Mouse (Mus musculus) lung, postnatal 25 days (tissue): ENCODE measurements around the gene Stox2.

ENCODE experiments used
- DNase-seq: peaks from one replicate; pipeline ENCODE4 v3.0.0; 2022; ENCODE audit warnings: low spot score

Stox2 gene

DNA sequence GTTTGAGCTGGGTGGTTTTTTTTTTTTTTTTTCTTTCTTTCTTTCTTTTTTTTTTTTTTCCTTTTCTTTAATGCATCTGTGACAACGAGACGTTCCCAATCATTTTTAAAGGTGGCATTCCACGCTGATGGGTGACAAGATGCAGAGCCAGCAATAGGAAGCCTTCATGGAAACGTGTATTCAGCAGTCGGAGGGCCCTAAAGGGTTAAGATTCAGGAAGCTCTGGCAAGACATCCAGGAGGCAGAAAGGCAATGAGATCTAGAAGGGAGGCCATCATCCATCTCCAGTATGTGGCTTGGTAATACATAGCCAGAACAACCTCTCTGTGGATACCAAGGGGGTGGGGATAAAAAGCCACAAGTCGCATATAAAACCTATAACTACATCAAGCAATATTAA, 156.5 kb downstream of the Stox2 start:
- no peak for DNase-seq

DNA sequence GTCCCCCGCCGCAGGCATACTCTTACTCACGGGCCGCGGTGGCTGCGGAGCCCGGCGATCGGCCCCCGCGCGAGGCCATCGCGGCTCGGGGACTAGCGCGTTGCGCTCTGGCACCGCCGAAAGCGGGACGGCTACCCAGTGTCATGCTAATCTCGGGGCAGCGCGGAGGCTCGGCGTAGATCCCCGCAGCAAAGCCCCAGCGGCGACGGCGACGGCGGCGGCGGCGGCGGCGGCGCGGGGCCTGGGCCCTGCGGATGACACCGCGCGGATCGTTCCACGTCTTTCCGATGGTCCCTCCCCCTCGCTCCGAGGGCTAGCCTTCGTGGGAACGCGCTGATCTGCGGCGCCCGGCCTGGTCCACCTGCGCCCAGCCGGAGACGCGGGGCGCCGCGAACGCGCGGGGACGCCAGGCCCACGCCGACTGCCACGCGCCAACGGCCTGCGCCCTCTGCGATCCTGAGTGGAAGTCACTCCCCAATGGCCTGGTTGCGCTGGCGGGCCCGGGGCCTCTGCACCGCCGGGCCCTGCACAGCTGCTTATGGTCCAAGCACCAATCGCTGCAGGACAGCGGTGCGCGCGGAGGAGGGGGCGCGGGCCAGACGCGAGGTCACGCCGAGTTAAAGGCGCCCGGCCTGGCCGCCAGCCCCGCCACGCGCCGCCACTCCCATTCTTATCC, 157.2 kb downstream of the Stox2 start:
- DNase-seq: peak; percentile 33

DNA sequence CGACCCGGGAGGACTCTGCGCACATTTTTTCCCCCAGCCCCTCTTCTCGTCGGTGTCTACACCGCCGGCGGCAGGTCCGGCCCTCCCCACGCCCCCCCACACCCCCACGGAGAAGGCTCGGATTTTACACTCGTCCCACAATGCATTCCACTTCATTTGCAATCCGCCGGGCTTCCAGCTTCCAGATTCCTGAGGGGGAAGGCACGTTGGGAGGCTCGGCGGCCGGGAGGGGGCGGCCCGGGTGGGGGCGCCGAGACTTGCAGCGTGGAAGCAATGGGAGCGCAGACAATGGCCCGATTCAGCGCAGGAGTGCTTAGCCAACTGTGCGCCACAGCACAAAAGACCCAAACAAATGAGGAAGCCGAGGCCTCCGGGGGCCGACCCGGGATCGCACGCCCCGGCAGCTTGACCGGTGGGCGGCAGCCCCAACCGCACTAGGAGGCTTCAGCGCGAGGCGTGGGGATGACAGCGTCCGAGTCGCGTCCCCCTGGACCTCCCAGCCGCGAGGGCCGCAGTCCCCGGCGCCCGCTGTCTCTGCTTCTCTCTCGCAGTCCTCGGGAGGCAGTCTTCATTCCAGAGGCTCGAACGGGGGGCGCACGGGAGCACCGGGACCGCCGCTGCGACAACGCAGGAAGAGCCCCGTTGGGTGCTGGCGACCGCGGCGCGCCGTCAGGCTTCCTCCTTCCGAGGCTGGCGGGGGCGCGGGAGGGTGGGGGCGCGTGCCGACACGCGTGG, 157.9 kb downstream of the Stox2 start:
- peak; percentile 11 for DNase-seq

DNA sequence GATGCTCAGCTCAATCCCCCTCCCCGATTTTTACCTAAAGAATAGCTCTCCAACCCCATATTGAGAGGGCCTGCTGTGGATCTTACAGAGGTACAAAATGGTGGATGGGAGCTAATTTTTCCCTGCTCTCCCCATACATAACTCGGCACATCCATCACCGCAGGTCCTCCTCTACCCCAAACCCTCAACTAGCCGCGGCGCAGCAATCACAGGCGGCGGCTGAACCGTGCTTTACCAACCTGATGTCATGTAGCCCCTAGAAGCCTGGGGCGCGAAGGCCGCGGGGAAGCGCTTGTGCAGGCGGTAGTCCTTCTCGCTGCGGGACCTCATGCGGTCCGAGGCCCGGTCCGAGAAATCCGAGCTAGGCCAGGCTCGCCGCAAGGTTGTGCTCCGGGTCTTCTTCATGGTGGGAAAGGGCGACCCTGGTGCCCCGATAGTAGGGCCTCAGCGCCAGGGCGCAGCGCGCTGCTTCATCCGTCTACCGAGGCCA, 158.5 kb downstream of the Stox2 start:
- no peak for DNase-seq

DNA sequence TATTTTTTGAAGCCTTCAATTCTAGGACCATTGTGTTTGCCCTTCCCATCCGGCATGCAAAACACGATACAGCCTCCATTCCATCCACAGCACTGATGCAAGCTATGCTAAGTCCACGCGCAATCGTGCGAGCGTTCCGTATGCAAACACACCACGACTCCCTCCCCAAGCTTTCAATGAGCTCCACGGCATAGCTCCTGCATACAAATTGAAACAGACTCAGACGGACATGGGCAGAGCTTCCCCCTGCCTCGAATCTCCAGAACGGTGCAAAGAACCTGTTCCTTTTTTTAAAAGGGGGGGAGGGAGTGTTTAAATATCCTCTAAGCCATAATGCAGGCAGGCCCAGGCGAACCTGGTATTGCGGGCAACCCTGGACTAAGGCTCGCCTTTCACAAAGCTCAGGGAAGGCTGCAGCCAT, 159.0 kb downstream of the Stox2 start:
- no peak for DNase-seq

DNA sequence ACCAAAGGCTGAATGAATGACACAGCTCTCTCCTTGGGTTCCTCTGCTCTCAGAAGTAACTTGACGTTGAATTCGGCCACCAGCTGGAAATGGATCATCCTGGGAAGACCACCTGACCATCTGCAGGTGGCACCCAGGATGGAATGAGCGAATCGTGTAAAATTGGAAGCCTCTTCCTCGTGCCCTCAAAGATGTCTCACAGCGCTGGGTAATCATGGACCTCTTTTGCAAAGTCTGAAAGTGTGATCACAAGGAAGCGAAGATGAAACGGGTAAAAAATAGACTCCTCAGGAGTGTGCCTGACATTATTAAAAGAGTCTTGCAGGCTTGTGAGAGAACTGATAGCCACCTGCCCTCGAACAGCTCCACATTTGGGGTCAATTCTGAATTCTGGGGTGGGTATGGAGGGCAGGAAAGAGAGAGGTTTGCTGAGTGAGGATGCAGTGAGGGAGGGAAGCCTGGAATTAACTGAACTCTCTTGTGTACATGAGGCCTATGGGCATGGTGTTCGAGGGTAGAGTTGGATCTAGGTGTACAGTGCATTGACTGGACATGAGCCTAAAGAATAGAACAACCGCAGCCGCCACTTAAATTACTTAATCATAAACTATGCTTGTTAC, 160.0 kb downstream of the Stox2 start:
- no peak for DNase-seq

DNA sequence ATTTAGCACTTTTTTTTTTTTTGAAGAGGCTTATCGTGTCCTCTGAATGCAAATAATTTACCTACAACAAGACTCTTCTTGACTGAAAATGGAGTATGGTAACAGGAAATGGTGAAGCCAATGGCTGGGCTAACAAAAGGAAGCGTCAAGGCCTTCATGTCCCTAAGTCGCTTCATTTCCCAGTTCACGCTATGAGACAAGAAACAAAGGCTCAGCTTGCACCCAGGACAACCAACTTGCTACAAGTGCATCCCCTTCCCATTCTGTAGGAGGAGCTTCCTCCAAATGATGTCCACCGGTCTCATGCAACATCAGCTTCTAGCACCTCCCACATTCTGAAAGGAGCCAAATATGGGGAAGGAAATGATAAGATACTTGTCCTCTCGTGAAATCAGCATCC, 160.7 kb downstream of the Stox2 start:
- no peak for DNase-seq

DNA sequence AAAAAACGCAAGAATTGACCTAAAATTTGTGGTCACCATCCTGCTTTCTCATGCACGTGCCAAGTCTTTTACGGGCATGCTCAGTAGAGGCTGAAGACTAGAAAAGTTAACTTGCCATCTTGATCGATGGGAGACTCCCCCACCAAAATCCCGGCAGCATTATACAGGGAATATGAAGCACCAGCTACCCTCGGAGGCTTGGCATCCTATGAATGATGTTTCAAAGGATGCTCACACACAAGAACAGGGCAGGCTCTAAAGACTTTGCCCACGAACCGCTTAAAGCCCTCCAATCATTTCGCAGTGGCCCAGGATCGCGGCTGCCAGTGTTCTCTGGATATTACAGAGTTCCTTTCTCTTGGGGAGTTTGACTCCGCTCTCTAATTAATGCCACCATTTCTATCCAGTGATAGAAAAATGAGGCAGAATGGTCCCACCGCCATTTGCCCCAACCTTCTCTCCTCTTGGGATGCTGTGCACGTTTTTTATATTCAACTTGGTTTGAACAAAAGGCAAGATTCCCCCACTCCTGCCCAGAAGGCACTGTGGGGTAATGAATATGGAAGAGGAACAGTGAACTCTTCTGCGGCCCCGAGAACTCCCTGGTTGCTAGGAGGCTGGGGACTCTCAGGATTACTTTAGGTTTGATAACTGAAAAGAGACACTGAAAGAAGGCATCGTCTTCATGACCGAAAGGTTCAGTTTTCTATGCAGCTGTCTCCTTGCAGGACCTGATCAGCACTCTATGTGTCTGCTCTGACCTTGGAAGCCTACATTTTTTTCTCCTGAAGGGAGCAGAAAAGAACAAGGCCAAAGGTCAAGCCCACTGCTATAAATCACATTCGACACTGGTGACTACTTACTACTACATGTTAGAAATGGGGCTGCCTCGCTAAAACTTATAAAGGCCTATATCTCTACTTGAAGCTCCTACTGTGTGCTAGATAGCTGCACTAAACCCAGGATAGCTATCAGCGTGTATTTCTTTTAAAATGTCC, 161.5 kb downstream of the Stox2 start:
- DNase-seq: no peak

DNA sequence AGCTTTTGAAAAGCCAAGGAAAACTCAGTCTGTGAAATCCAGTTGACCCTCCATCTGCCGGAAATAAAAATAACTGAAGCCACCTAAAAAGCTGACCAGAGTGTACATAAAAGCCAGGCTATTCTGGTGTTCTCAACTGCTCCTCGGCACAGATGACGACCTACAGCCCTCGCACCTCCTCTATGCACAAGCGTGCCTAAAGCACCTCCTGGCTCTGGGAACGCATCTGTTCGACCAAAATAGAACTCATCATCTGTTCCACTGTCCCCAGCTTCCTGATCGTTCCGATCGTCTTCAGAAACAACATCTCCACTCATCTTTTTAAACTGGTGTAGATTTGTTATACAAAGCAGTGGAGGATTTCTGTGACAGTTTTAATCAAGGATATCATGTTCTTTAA, 166.3 kb downstream of the Stox2 start:
- DNase-seq: no peak

DNA sequence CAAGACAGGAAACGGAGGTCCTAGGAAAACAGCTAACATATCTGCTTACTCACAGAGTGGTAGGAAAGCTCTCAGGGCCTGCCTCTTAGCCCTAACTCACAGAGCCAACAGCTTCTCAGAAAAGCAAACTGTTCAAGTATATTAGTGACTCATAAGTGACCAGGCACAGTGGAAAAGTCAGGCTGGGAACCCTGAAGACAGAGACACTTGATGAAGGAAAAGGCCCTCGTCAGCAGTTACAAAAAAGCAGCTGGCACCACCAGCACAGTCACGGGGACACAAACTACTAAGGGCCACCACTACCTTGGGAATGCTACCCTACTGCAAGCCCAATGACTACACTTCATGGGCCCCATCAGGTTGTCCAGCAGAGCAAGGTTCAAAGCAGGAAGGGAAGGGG, 168.0 kb downstream of the Stox2 start:
- DNase-seq: peak; percentile 55

DNA sequence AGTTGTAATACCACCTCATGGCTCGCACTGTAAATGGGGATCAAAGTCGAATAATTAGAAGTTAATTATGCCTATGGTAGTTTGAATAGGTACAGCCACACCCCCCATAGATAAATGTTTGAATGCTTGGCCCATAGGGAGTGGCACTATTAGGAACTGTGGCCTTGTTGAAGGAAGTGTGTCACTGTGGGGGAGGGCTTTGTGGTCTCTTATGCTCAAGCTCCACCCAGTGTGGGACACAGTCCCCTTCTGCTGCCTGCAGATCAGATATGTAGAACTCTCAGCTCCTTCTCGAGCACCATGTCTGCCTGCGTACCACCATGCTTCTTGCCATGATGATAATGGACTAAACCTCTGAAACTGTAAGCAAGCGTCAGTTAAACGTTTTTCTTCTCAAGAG, 177.2 kb downstream of the Stox2 start:
- DNase-seq: no peak

DNA sequence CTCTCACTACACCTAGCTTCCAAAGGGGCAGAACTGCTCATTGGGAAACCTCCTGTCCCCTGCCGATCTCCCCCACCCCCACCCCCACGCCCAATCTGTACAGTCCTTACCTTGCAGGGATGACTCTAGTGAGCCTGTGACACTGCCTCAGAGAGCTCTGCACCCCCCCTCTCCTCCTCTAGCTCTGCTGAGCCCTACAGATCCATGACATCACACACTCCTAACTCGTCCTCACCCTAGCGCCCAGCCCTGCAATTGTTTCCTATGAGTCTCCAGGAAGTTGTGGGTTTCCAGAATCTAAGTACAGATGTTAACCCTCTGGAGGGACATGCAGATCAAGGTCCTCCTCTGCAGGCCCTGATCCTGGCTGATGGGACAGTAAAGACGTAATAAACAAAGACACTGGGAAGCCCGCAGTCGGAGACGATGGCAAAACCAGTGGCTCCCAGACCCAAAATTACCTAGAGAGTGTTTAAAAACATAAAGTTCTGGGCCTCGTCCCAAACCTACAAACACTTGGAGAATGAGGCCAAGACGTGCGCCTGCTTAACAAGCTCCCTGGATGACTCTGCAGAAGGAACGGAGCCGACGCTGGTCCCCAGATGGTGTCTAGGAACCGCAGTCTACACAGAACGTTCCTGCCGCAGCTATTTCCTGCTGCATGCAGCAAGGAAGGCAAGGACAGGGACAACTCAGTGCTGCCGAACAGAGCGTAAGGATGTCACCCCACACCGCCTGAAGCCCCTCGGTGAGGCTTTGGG, 177.9 kb downstream of the Stox2 start:
- no peak for DNase-seq

DNA sequence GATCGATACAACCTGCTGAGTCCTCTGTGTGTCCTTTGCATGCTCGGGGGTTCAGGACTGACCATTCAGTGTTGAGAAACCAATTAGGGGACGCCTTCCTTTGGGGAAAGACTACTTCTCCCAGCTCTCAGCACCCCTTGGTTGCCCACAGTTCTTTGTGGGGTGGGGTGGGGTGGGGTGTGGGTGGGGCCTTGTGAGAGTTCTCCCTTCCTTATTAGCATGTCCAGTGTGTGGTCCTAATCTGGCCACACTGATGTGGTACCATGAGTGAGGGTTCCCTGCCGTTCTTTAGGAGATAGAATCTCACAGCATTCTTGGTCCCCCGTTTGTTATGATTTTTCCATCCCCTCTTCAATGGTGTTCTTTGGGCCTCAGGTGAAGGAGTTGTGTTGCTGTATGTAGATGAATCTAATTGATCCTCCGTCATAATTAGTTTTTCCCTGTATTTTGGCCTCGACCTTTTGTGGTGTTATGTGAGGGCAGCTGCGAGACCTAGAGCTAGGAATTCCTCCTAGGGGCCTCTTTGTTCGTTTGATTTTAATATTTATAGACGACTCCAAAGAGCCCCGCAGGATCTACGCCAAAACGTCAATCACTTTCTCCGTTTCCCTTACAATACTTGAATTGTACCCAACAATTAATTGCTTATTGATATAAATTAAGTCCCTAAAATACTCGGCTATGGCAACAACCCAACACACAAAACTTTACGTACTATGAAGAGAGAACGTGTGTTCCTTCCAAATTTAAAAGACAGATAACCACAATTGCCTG, 182.9 kb downstream of the Stox2 start:
- DNase-seq: no peak

DNA sequence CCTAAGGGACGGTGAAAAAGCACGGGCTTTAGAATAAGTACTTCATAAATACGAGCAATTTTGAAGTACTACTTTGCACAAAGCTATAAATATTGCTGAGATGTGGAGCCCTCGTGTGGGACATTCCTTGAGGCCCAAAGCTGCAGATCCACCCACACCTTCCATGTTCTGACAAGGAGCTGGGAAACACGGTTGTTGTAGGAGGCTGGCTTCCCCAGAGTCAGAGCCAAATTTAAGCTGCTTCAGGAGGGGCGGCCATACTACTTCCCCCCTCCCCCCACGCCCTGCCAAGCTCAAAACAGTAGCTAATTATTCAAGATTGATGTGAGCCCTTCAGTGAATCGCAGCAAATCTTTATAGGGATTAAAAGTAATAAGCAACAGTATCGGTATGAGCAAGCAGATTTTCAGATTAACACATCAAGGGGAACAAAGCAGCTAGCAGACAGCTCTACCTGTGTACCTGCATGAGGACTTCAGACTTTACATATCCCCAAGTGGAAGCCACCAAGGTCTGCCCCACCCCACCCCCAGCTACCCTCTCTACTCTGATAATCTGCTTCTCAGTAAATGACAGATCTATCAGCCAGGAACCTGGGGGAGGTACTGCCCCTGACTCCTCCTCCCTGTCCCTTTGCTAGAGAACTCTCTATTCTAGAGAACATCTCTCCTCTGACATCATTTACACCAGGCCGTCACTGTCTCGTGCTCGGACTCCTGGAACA, 185.2 kb downstream of the Stox2 start:
- no peak for DNase-seq

DNA sequence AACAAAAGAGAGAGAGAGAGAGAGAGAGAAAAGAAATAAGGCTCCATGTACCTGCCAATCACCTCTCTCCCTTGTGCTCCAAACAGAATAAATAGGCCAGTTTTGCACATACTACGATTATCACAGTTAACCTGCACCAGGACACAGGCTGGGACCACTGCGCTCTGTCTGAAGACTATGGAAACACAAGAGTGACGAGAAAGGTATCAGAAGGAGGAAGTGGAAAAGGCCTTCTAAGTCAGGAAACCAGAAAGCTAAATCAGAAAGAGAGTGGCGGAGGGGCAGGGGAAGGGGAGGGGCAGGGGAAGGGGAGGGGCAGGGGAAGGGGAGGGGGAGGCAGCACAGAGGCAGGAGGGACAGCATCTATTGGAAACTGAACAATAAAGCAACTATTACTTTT, 195.3 kb downstream of the Stox2 start:
- DNase-seq: no peak

DNA sequence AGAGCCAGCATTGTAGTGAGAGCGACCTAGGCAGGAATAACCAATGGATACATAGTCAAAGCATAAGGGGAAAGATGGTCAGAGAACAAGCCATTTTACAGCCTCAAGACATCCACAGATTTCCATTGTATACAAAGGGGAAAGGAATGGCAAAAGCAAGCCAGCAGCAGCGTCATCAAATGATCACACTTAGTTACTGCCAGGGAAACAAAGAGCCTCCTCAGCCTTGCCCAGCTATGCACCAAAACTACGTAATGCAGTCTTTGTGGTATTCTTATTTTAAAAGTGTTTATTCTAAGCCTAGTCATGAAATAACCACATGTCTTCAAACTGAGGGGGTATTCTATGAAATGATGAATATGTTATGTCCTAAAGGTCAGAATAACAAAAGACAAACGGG, 201.0 kb downstream of the Stox2 start:
- peak; percentile 10 for DNase-seq

DNA sequence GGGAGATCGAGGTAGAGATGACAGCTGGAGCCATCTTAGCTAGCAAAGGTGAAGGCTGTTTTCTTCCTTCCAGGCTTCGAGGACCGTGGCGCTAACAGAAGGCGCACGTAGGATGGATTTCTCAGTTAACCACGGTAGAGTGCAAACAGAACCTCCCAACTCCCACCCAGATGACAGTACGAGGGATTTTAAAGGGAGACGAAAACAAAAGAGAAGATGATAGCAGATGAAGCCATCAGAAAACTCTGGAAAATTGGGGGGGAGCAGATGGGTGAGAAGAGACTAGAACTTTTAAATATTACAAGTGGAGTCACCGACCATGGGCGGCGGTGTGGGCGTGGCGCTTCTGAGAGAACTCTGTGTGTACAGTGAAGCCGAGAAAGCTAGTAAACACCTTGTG, 202.0 kb downstream of the Stox2 start:
- no peak for DNase-seq

DNA sequence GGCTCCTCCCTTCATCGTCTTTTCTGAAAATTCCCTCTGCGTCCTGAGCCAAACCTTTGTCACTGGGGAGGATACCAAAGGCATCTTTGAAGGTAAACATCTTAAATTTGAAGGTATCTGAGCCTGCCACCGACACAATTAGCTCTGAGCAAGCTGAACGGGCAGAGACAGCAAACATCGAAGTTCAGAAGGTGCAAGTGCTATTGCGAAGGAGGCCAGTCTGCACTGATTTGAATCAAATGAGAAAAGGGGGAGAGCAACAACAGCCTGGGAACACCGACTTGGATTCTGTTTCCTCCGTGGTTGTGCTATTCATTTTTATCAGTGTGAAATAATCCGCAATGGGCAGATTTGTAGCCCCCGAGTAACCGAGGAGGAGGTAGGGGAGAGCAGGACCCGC, 202.5 kb downstream of the Stox2 start:
- no peak for DNase-seq

DNA sequence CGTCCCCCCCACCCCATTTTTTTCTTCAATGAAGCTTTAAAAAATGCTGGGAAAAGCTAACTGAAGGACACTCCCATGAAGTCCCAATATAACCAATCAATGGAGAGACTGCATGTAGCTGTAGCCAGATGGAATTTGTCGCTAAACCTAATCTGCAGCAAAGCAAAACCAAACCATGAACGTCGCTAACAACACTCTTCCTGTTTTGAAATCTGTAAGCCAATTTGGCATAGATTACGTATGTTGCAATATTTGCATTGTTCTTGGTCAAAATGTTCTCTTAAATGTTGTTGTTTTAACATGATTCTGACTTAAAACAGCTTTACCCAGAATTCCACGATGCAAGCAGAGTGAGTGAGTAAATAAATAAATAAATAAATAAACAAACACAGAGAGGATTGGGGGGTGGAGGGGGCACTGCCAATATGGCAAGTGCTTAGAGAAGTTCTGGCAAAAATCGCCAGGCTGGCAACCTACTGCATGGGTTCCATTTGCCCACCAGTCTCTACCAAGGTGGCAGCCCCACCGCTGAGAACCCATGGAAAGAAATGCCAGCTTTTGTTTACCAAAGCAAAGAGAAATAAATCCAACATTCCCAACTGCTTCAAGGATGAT, 203.0 kb downstream of the Stox2 start:
- peak; percentile 47 for DNase-seq
